Mouse (Mus musculus) T-cell, adult 2 months (primary cell): Measurements from ENCODE around the gene Fam189a1.

Source experiments
- DNase-seq: peaks from one replicate; pipeline ENCODE4 v3.0.0; 2022; ENCODE audit warnings: low spot score

Fam189a1 gene

GRCm38 (mm10) chr7:65044280-65044679 is 112.1 kb downstream of the Fam189a1 start:
- no peak for DNase-seq

DNA sequence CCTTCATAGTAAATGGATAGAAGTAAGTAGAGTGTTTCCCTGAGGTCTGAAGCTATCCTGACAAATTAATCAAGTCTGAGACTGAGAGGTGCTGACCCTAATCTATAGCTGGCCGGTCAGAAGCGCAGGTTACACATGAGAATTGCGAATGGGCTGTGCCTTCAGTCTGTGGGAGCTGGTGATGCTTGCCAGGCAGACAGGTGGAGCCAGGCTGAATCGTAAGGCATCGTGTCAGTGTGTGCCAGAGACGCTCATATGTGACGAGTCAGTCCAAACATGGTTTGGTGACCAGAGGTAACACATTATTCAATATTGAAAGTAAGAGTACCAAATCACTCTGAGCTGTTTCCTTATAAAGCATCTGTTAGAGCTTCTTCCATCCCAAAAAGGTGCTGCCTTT is 115.3 kb downstream of the Fam189a1 start:
- no peak for DNase-seq

GRCm38 (mm10) chr7:65031741-65032140 is 124.6 kb downstream of the Fam189a1 start:
- no peak for DNase-seq

DNA sequence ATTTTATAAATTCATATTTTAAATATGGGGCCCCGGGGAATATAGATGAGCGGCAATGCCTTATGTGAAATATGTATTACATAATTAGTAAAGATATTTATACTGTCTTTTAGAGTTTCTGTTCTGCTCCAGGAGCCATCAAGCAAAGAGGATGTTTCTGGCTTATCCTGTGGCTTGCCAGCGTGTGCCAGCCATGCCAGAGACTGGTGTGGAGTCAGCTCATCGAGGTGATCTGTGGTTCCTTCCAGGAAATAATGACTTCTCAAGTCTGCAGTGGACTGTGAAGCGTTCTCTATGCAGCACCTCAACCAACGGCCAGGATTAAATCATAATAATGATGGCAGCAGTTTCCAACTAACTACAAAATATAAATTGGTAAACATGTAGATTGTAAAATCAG is 125.2 kb downstream of the Fam189a1 start:
- DNase-seq = no peak

- no peak for DNase-seq
Measured at GRCm38 (mm10) chr7:65029985-65030384, 126.4 kb downstream of the Fam189a1 start.

DNA sequence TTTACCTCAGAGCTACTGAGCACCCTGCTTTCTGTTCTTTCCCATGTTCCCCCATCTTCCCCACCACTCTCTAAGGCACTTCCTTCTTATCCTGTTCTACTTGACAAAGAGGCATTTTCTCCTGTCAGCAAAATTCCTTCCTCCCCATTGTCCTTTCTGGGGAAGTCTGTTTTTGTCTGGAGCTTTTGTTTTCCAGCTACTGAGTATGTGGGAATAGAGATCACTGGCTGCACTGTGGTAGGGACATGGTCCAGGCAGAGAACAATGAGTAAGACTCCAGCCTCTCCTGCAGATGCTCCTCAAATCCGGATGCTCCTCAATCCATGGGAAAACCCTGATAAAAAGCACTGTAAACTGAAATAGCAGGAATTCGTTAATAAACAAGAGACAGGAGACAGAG is 135.1 kb downstream of the Fam189a1 start:
- DNase-seq = no peak

- no peak for DNase-seq
Measured at GRCm38 (mm10) chr7:65018036-65018679, 138.2 kb downstream of the Fam189a1 start.

DNA sequence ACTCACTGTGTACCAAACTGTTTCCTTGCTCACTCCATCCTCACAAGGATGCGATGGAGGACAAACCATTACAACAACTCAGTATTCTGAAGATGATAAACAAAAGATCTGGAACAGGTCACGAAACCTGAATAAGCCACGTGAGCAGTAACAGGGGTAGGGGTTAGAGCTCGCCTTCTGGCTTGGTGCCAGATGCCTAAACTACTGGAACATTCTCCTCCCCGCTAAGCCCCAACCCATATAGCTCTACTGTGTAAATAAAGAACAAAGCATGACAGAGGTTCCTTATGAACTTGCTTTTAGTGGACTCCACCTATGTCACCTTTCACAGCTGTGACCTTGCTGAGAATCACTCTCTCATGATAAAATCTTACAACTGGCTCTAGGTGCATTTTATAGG is 139.0 kb downstream of the Fam189a1 start:
- no peak for DNase-seq

- DNase-seq = no peak
Measured at GRCm38 (mm10) chr7:65011133-65011532, 145.2 kb downstream of the Fam189a1 start.

DNA sequence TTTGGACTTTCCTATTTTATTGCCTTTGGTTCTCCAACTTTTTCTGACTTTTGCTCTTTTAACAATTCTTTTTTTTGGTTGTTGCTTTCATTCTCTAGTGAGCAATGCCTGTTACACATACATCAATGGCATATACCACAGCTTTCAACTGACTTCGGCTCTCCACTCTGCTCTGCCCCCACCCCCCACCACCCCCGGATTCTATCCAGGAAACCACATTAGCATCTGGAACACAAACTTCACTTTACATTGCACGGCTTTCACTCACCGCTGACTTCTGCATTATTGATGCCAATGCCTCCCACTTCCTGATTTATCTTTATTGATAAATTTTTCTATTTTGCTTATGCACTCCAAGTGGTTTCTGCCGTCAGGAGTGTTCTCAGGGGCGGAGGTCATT is 146.1 kb downstream of the Fam189a1 start:
- no peak for DNase-seq

DNA sequence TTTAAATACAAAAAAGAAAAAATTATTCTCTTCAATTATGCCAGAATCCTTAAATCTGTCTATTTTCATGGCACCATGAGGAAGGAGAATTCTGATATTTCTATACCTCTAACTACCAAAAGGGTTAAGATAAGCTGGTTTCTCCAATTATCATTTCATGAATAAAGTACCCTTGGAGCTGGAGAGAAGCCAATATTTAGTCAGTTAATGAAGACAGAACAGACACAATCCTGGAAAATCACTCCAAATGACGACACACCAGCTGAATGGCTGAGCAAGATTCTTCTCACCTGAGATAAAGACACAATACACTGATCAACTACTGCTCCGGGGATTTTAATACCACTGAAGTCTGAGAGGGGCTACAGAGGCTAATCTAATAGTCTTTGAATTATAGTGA is 150.6 kb downstream of the Fam189a1 start:
- no peak for DNase-seq

- no peak for DNase-seq
Measured at GRCm38 (mm10) chr7:64999718-65000214, 156.6 kb downstream of the Fam189a1 start.

- DNase-seq = no peak
Measured at GRCm38 (mm10) chr7:64997743-64998142, 158.6 kb downstream of the Fam189a1 start.

GRCm38 (mm10) chr7:64995946-64996444 is 160.4 kb downstream of the Fam189a1 start:
- DNase-seq = no peak

- no peak for DNase-seq
Measured at GRCm38 (mm10) chr7:64989406-64989805, 167.0 kb downstream of the Fam189a1 start.

DNA sequence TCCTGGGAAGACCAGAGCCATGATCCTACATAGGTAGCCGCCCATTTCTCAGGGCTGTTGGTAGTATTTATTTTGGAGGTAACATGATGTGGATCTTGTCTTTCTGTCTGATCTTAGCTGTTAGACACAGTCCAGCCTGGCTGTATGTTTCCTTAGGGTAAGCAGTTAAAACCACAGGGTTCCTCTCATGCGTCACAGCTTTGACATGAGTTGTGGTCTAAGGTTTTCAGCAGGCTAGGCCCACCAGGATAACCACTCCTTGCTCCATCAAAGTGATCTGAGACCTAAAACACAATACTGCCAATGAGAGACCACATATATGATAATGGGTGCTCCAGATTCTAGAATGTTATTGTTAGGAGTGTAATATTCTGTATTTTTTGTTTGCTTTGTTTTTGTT is 168.4 kb downstream of the Fam189a1 start:
- DNase-seq = no peak

GRCm38 (mm10) chr7:64984468-64985120 is 171.8 kb downstream of the Fam189a1 start:
- DNase-seq = no peak

GRCm38 (mm10) chr7:64981511-64982235 is 174.7 kb downstream of the Fam189a1 start:
- no peak for DNase-seq

DNA sequence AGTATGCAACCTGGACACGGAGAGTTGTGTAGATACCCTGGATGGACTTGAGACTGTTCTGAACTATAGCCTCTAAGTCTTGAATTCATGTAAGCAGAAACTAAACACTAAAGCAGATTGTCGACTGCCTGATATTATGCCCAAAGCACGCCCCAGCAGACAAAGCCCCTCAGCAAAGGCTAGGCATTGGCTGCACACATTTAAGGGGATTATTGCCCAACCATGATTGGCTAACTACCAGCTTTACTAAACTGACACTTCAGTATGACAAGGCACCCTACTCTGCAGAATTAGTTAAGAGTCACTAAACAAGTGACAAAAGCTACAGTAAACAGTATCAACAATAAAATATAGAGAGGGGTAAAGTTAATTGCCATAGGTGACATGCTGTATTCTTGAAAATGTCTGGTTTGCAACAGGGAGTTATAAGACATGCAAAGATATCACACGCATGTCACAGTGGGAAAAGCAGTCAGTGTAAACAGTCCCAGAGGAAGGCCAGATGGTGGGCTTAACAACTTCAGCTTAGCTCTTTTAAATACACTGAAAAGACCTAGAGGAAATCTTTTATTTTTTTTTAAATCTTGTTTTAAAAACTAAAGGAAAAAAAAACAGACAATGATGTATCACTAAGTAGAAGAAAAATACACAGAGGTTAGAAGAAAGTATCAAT is 182.6 kb downstream of the Fam189a1 start:
- no peak for DNase-seq

GRCm38 (mm10) chr7:64962128-64962527 is 194.2 kb downstream of the Fam189a1 start:
- no peak for DNase-seq

DNA sequence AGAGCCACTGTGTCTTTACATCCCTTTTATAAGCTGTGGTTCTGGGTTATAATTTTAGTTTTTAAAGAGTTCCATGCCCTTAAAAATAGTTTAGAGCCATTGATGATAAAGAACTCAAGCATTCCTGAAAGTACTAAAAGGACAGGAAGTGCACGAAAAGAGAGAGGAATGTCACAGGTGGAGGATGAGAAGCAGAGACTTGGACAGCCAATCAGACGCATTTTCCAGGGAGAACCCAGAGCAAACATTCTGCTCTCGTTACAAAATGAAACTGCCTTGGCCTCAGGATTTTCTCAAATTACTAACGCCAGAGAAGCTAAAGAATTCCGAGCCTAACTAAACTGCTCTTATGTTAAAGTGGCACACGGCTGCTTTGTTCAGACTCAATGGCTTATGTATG is 197.3 kb downstream of the Fam189a1 start:
- DNase-seq = no peak

DNA sequence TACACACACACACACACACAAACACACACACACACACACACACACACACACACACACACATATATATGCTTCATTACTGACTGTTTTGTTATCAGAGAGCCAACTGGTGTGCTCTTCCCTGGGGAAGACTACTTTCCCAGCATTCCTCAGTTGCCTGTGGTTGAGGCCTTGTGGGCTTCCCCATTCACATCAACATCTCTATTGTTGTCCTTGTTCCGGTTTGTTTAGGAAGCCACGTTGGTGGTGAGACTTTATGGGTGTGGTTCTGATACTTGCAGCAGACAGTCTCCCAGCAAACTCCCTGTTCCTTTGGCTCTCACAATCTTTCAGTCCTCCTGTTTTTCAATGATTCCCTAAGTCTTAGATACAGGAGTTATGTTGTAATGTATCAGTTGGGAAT is 204.2 kb downstream of the Fam189a1 start:
- no peak for DNase-seq

DNA sequence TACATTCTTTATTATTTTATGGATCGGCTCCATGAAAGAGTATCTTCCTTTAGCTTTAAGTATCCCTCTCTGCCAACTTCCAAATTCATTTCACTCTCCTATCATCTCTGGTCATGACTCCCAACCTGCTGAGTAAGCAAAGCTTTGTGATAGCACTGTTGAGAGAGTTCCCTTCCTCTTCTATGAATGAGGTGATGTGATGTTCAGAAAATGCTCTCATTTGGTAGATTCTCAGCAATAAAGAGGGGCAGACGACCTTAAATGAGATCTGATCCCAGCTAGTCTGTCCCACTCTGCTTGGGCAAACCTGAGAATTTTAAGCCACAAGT is 205.6 kb downstream of the Fam189a1 start:
- DNase-seq = no peak
